Mouse (Mus musculus): ENCODE measurements at regions not wholly inside any gene's neighbourhood (a gene's known extent, or its start where the extent isn't known, plus 50 kb on each side); places are given as distances from the start of the nearest gene placed in this dataset.

- DNase-seq: no peak
Observed at GRCm38 (mm10) chr10:66351036-66351435, 744.9 kb upstream of the Jmjd1c start.

- no peak for DNase-seq
Observed at GRCm38 (mm10) chr10:66354072-66354471, 741.9 kb upstream of the Jmjd1c start.

GRCm38 (mm10) chr10:66354986-66355385 is 740.9 kb upstream of the Jmjd1c start:
- DNase-seq: no peak

GRCm38 (mm10) chr10:66357736-66358135 is 738.2 kb upstream of the Jmjd1c start:
- no peak for DNase-seq

- no peak for DNase-seq
Observed at GRCm38 (mm10) chr10:66370096-66370495, 725.8 kb upstream of the Jmjd1c start.

- DNase-seq: no peak
Observed at GRCm38 (mm10) chr10:66371756-66372155, 724.2 kb upstream of the Jmjd1c start.

Data from heart, adult 11 months (tissue).